Mouse (Mus musculus): ENCODE results near the gene Psmc1.

Gene Psmc1

GRCm38 (mm10) chr12:100172481-100172880 lies 62.5 kb downstream of the Psmc1 start:
- DNase-seq (ENCODE audit: low read depth, low spot score): no peak

Data from ZHBTc4 (cell line).